Mouse (Mus musculus) cerebellum, postnatal 4 days (tissue): Measurements from ENCODE around the gene Cemip.

Source experiments
- DNase-seq, 2 experiments: peaks; one replicate each; pipeline ENCODE4 v3.0.0; 2022; ENCODE audit warnings: low spot score in 2 of 2, mixed read lengths in 1 of 2

Cemip gene

DNA sequence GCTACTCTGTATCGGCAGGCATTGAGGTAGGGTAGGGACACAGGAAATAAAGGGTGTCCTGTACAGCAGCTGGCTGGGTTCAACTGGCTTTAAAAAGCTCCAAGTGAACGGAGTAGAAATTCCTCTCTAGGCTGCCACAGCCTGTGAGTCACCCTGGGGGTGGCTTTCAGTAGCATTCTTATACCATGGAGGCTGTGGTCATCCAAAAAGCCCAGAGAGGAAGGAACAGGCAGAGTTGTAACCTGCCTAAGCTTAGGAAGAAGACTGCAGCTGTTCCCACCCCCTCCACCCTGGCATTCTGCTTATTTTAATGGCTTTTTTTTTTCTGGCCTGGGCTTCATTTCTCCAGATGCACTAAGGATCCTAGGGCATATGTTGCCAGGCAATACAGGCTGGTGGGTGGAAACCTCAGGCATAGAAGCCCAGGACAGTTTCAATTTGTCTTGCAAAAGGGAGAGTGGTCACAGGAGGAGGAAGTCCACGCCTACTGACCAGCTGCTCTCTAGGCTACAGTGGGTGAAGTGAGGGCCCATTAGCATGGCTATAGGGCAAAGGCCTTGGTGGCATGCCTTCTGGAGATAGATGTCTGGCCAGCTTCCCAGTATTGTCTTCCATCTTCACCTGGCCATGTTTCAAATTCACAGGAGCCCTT is 57.1 kb downstream of the Cemip start:
- DNase-seq = peak in 1 of 2 experiments; percentile 36

DNA sequence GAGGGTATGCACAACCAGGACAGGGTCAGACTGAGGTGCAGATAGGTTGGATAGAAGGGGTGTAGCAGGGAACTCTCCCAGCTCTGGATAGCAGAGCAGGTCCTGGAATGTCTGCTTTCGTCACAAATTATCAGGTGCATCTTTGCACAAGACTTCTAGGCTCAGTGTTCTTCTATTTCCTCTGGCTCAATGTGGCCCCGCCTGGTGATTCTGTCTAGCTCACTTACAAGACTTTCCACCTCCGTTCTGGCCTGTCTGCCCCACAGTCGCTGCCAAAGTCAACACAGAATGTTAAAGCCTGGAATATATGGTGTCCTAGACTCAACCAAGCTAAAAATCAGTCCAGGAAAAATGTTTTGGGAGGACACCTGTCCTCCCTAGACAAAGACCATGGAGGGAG is 57.9 kb downstream of the Cemip start:
- no peak for DNase-seq

DNA sequence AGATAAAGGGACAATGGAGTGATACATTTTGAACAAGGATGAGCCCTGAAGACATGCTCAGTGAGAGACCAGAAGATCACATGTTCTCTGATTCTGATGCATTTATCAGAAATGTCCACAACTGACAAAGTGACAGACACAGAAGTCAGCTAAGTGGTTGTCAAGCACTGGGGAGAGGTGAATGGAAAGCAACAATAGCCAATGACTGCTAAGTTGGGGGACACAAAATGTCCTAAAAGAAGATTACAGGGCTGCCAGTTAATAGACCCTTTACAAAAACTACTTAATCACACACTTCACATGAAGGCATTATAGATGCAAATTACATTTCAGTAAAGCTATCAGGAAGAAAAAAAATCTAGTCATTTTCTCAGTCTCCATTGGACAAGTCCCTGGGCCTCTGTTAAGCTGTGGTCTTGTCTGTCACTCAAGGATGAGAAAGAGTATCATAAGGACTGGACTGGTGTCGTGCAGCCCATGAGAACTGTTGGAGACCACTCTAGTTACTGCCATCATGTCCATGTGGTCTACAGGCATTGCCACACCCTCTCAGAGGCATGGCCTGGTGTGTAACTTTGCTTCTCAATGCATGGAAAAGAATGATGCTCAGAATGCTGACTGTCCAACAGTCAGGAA is 59.2 kb downstream of the Cemip start:
- no peak for DNase-seq

DNA sequence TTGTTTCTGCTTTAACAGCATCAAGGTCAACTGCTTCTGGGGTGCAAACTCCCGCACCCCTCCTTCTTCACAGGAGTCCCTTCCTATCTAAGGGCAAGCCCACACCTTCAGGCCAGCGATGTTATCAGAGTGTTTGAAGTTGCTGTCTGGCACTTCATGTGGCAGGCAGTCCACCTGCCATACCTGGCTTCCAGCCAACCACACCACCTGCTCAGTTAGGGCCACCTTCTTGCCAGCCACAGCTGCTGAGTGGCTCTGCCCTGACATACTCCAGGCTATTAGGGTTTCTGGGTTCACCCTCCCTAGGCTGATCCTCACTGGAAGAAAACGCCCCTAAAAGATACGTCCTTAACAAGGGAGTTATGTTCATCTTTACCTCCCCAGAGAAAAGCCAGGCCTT is 60.2 kb downstream of the Cemip start:
- DNase-seq = peak; percentile 35 to 68

DNA sequence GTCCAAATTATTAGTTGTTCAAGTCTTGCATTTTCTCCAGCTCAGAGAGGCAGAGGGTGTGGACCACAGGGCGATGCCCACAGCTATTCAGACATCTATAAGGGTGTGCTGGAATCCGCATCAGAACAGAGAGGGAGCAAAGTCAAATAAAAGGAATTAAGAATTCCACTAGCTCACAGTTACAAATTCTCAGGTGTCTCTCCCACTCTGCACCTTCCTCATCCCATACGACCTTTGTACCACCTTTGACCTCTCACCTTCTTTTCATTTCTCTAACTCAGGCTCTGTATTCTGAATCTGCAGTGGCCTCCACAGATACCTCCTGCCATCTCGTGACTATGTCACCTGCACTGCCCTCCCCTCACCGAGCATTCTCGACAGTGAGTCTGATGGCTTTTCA is 62.8 kb downstream of the Cemip start:
- DNase-seq = no peak

DNA sequence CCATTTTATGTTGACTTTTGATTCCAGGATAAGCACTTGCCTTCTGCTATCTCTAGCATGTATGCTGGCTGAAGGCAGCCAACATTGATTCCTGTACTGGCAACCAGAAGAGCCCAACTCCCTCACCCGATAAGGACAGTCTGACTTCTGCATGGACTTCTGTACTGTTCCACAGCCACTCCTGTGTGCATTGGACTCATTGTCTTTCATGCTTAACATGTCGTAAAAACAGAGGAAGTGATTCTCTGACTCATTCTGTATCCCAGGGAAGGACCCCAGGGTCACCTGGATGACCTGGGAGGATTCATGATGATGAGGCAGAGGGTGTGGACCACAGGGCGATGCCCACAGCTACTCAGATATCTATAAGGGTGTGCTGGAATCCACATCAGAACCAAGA is 63.8 kb downstream of the Cemip start:
- no peak for DNase-seq

DNA sequence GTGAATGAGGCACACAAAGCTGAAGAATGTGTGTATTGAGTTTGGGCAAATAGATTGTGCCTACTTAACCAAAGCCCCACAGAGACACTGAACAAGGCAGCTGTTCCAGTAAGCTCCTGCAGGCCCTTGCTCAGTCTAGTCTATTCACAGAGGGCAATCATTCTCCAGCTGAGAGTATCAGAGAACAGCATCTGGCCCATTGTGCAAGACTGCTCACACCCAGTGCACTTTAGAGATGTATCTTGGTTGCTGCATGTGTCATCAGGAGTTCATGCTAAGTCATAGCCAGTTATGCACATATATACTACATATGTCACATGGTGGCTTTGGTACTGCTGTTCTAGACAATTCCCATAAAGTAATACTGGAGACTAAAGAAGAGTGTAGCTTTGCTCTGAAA is 66.9 kb downstream of the Cemip start:
- DNase-seq = no peak

DNA sequence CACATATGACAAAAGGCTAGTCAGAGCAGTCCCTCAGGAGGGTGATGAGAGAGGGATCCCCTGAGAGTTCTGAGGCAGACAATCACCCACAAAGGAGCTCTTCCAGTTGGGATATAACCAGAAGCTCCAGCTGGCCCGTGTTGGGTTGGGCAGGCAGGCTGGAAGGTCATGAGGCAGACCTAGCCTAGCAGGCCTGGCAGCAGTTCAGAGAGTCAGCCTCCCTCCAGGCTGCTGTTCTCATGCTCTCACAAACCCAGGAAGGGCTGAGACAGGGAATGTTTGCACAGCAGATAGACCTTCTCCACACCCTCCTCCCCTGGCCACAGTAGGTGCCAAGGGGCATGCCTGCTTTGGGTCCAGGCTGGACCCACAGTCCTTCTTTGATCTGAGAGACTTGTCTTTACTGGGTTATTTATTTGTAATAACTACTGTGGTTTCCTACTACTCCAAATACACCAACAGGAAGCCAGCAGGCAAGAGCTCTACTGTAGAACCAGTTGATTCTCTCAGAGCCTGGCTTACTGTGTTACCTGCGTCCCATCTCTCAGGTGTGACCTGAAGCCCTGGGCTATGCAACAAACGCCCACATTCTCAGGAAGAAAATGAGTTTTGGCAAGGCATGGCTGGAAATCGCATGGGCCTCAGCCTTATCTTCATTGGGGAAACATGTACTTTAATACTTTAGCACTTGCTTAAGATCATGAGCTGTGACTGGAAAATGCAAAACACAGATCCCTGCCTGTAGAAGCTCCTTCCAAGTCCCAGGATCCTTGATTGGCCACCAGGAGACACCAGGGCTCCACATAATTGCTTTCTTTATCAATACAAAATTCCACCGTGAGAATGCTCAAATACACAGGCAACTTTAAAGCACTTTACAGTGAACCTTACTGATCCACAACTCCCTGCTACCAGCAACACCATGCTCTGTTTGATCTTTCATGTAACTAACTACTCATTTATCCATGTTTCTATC is 67.7 kb downstream of the Cemip start:
- DNase-seq = peak in 1 of 2 experiments; percentile 32

DNA sequence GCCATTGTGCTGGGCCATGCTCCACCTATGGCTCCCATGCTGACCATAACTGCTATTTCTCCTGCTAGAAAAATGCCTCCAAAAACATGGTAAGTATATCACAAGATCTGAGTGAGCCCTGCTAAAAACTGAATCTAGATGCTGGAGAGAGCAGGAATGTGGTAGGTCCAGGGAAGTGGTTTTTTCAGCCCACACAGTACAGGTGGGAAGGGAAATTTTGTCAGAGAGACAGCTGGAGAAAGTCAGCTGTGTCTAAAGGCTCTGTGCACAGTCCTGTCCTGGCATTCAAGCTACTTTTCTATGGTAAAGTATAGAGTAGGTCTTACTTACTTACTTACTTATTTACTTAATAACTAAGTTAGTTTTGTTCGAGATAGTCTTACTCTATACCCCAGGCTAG is 71.3 kb downstream of the Cemip start:
- DNase-seq = no peak

DNA sequence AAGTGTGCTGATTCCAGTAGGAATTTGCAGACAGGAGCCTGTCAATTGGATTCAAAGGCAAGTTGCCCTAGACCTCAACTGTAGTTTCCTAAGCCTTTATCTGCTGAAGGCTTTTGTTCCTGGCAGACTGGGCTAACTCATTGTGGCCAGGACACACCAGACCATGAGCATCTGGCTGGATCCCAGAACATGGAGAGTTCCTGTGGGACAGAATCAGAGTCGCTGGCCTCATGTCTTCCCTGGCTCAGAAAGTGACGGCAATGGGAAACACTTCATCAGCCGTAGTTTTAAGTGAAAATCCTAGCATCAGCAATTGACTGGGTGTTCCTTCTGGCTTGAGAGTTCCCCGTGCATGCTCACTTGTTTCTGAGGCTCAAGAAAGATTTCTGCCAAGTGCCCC is 72.6 kb downstream of the Cemip start:
- no peak for DNase-seq

DNA sequence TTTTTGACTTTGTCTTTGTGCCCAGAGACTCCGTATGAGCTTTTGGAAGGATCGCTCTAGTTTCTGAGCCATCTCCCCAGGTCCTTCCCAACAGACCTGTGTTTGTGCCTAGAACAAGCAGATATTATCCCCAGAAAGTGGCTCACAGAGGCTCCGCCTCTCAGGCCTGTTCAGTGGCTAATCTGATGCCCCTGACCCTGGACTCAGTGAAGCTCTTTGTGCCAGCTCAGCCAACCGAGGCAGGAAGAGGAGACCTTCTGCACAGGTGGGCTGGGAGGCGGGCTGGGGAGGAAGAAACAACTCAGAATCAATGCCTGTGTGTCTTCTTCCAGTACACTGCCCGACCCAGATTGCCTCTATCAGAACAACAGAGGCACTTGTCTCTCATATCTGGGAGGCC is 81.9 kb downstream of the Cemip start:
- no peak for DNase-seq

DNA sequence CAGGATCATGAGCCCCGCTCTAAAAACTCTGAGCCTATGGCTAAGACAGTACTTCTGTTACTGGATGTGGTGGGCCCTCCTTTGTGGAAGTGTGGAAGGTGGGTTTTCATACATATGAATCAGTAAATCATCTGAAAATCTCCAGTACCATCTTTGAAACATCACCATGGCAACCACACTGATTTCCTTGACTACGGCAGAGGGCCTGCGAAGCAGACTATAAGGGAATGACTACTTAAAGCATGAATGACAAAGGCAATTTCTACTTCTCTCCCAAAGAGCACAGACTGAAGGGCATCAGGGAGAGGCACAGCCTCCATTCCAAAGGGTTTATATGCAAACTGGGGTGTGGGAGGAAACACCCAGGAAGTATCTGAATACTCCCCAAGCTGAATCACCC is 84.8 kb downstream of the Cemip start:
- DNase-seq = no peak

DNA sequence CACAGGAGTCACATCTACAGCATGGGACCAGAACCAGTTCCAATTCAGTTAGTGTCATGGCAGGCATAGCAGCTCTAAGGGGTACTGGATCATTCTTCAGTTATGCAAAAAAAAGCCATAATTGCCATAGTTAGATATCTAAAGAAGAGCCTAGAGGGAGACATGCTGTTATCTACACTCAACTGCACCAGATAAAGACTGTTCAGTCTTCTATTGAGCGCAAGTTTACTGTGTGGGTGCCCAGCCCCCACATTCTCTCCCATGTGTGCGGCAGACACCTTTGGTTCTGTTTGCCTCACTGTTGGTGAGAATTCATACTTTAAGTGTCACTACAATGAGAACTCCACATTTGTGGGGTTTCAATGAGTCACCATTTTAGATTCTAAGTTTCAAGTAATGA is 85.6 kb downstream of the Cemip start:
- no peak for DNase-seq

DNA sequence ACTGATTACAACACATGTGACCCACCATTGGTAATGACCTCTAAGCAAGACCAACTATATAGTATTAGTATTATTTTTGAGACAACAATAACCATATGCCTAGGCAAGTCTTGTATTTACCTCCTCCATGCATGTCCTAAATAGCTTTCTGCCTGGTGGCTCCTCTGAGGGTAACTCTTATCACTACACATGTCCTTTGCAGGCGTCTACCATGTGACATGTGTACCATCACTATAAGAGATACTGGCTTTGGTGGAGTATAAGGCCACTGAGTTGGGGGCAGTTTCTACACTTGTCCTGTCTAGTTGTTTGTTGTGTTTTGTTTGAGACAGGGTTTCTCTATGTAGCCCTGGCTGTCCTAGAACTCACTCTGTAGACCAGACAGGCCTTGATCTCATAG is 86.7 kb downstream of the Cemip start:
- DNase-seq = no peak

DNA sequence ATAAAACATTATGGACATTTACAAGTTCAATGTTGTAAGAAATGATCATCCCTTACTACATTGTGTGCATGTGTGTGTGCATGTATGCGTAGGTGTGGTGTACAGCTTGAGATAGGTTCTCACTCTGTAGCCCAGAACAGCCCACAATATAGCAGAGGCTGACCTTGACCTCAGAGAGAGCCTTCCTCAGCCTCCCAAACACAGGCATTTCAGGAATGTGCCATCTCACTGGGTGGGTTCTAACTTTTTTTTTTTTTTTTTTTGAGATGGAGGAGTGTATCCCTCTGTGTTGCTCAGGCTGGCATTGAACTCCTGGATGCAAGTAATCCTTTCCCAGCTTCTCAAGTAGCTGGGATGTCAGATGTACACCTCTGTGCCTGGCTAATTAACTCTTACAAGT is 92.0 kb downstream of the Cemip start:
- no peak for DNase-seq

DNA sequence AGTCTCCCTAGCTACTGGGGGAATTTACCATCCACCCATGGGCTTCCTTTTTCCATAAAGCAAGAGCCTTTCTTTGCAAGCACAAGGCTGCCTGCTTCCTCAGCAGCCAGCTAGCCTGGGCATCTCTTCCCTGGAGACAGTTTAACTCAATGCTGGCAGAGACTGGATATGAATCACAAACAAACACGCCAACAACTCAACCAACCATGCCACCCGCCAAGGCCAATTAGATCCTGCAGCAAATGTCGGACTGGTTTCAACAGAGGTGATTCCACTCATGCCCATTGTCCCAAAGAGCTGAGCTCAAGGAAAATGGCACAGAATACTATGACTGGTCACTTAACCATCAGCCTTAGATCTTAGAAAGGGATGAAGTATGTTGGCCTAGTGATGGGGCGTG is 97.0 kb downstream of the Cemip start:
- no peak for DNase-seq

DNA sequence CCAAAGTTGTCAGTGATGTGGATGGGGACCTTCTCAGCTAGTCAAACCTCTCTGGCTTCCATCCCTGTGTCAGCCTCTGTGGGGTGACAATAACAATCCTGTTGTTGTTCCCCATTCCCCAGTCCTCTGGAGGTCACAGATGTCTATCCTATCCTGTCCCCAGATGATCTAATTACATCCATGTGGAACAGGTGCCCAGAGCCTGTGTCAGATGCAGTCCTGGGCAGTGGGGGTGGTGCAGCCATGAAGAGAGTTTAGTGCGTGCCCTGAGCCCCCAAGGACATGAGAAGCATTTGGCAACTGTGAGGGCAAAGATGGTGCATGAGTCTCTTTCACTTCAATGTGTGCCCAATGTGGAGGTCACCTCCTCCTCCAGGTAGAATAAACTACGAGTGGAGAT is 100.6 kb downstream of the Cemip start:
- DNase-seq = no peak

DNA sequence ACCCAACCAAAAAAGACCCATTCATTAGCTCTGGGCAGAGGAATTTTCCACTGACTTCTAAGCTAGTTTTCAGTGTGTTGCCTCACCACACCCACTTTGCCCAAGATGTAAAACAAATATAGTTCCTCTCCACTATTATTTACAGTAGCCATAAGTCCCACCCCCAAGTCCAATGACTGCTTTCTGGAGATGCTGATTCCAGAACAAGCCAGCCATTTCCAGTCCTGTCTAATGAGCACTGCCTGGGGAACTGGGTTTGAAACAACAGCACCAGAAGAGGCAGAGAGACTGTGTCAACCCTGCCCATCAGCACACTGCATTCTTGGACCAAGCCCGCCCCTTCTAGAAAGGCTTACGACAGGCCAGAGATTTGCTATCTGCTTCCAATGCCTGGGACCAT is 103.7 kb downstream of the Cemip start:
- DNase-seq = no peak

DNA sequence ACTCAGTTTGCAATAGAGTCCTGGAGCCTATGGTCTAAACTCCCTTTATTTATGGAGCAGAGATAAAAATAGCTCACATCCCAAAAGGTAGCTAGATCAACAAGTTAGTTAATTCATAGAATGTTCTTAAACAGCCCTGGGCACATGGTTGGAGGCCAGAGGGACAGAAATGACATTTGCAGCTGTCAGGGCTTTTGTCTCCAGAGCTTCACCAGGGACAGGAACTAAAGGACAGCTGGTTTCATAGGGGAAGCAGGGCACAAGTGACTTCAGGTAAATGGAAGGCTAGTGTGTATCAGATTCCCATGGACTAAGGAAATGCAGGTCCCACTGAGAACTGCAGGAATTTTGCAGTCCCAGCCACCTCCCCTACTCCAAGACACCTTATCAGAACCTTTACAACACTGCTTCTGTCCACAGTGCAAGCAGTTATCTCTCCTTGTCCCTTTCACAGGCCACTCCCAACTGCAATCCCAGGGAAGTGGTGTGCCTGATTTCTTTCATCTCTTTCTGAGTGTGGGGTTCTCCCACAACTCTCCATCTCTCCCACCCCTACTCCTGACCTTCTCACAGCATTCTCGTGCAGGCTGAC is 107.3 kb downstream of the Cemip start:
- DNase-seq = no peak

DNA sequence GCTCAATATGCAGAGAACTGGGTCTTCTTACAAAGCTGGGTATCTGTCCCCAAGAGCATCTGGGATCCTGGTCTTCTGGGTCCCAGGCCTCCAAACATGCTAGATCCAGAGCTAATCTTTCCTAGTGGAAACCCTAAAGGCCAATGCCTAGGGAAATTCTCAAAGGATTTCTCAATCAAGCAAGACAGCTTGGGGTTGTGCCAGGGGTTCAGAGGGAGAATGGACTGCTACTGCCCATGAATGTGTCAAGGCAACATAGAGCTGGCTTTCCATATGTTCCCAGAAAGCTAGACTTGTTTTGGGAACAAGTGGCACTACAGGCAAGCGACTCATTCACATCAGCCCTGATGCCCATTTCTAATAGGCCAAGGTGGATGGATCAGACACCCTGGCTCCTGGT is 107.9 kb downstream of the Cemip start:
- no peak for DNase-seq

DNA sequence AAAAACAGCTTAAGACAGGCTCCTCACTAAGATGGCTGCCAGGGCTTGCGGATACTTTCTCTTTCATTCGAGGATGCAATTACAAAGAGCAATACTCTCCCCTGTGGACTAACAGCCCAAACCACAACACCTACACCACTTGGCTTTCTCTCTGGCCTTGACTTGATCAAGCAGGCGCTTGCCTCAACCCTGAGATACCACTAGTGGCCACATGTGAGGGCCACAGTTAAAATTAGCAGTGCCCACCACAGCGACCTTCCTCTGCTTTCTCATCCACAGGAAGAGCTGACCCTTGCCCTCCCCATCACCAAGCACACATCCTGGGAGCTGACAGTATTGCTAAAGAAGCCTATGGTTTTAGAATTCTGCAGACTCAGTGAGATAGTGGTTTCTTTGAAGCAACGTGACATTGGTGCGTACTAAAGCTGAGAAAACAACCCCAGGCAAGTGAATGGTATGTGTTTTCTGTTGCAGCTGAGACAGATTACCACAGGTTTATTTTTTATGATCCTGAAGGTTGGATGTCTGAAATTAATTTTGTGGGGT is 109.8 kb downstream of the Cemip start:
- no peak for DNase-seq

DNA sequence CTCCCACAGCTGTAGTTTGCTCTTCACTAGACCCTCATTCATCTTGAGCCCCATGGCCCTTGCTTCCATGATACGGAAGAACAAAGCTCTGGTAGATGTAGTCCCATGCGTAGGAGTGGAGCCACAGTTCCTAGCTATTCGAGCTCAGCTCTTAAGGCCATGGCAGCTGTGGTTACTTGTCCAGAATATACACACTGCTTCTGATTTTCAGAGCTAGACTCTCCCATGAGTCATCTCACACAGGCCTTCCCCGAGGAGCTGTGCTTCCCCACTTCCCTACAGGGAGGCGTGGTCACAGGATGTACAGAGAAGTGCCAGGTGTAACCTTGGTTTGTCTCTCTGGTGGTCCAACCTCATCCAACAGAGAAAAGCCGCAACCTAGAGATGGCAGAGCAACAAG is 111.0 kb downstream of the Cemip start:
- DNase-seq = no peak
